Comparison of ENCODE assay signal across 10 mouse cellular contexts in genomic region chr12:86932575-86932952, GRCm38 (mm10). TPM values are rescaled to one million over a fixed set of nuclear protein-coding genes. Genes with fewer than 3 reads are reported as not detected.
DNase-seq lines count a peak whose midpoint lies in the region; TF ChIP-seq lines count a peak whose summit lies in the region.
"Had no signal": no experiment of that assay in that cellular context is flagged by ENCODE, and none has a peak within 500 bp of the region (broad histone marks: within the 10 kb centered on the region; RNA-seq: fewer than 3 reads in every experiment).

No protein-coding gene starts in this region.

- TF ChIP-seq CTCF in E14TG2a.4 (conservative IDR thresholded peaks at IDR 0.05; ENCODE audit: low read length), result no peak

- no peaks in the 10 kb centered on the region for H3K36me3 ChIP-seq in E14TG2a.4 (ENCODE audit: insufficient read depth, low read length)
- H3K36me3 ChIP-seq: liver, embryonic 13.5 days; stomach, embryonic 15.5 days had no signal

- DNase-seq in embryo, embryonic 10 days (ENCODE audit: low spot score), result peak; percentile 37
- DNase-seq in embryo, embryonic 9.5 days (ENCODE audit: extremely low spot score), result no peak
- DNase-seq in gastrocnemius, postnatal 25 days, result peak; percentile 86
- DNase-seq in lung, adult 18-20 months, result peak; percentile 83 to 90
- no peak for DNase-seq in left cerebral cortex, adult 9 months (ENCODE audit: low spot score in 2 of 2)
- DNase-seq in cerebellum, adult 9-10 months, result no peak
- no peak for DNase-seq in left cerebral cortex, postnatal 25 days (ENCODE audit: low spot score in 2 of 2)
- DNase-seq: liver, embryonic 13.5 days had no signal

- intact Hi-C loops in left cerebral cortex, postnatal 25 days (cut with DNase I), result no loop called here

- no peaks in the 10 kb centered on the region for H3K27me3 ChIP-seq in E14TG2a.4 (ENCODE audit: insufficient read depth, low read length)
- H3K27me3 ChIP-seq: stomach, embryonic 15.5 days had no signal

- H3K4me1 ChIP-seq in E14TG2a.4 (replicated peaks; ENCODE audit: low read depth, low read length), result peaks cover 65% of the 10 kb centered on the region
- H3K4me1 ChIP-seq: liver, embryonic 13.5 days had no signal

- peaks cover 26% of the 10 kb centered on the region for H3K9me3 ChIP-seq in E14TG2a.4 (ENCODE audit: low read length)
- H3K9me3 ChIP-seq: liver, embryonic 13.5 days; stomach, embryonic 15.5 days had no signal

- H3K4me3 ChIP-seq in E14TG2a.4 (replicated peaks; ENCODE audit: low read length), result peak overlapping the region; percentile 50
- H3K4me3 ChIP-seq: liver, embryonic 13.5 days; stomach, embryonic 15.5 days had no signal

RNA-seq across cellular contexts. Expression of gene Cipc, which starts 14.3 kb away (rescaled TPM):
- total RNA-seq in gastrocnemius, postnatal 25 days (2021), result 10 to 100 TPM; 22.7 to 32.3 TPM
- total RNA-seq in left cerebral cortex, postnatal 25 days (2021), result 10 to 100 TPM; 79.9 to 87.8 TPM

RNA-seq across cellular contexts. Expression of gene Irf2bpl, which starts 48.0 kb away (rescaled TPM):
- total RNA-seq in gastrocnemius, postnatal 25 days (2021), result 10 to 100 TPM; 22.0 to 24.0 TPM
- 10 to 100 TPM; 61.9 to 78.7 TPM for total RNA-seq in left cerebral cortex, postnatal 25 days (2021)

RNA-seq across cellular contexts. Expression of gene Zdhhc22, which starts 57.7 kb away (rescaled TPM):
- total RNA-seq in gastrocnemius, postnatal 25 days (2021), result not detected
- total RNA-seq in left cerebral cortex, postnatal 25 days (2021), result 10 to 100 TPM; 51.9 to 54.0 TPM

Comparison
In these comparisons a context has a peak if more than half of its experiments do, and no peak if none do; other contexts are left out.
1. DNase-seq: peak in embryo, embryonic 10 days (single experiment), gastrocnemius, postnatal 25 days (single experiment) and lung, adult 18-20 months (2 of 2); none in embryo, embryonic 9.5 days (single experiment), left cerebral cortex, adult 9 months (0 of 2), cerebellum, adult 9-10 months (single experiment) and left cerebral cortex, postnatal 25 days (0 of 2).
2. RNA of gene Zdhhc22, which starts 57.7 kb away (total RNA-seq): 51.9 to 54.0 TPM in left cerebral cortex, postnatal 25 days; not detected in gastrocnemius, postnatal 25 days; every median in the first group is over 10 times any median in the second.